Mouse (Mus musculus) olfactory bulb, adult 2 months (tissue): ENCODE results near the gene Nup35.

Experiments used
- CTCF ChIP-seq: fragments of 200-500 bp; IDR thresholded peaks from 2 replicates; pipeline ENCODE4 v1.5.1; 2012; ENCODE audit warnings: low read depth, mild to moderate bottlenecking, low read length, moderate library complexity; ENCODE audit not compliant: insufficient read depth
- POLR2A ChIP-seq: fragments of 200-500 bp; IDR thresholded peaks from 2 replicates; pipeline ENCODE4 v1.6.1; 2012; ENCODE audit warnings: mild to moderate bottlenecking, low read depth, low read length, moderate library complexity; ENCODE audit not compliant: insufficient read depth

DNA sequence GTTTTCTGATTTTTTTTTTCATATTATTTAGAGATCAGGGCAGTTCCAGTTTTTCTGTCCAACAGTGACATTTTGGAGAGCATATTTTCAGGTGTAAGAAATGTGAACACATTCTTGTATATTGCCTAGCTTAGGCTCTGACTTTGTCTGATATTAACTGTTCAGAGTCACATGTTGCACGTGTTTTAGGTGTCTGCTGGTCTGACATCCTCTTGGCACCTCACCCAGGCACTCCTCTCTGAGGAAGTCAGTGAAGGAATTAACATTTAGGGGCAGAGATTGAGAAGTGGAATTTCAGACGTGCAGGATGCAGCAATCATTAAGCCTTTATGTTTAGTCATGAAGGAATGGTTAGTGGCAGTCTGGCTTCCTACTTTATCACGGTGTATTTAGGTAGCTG lies 22.8 kb downstream of the Nup35 start:
- TF ChIP-seq CTCF = no peak
- TF ChIP-seq POLR2A = no peak
